Mouse (Mus musculus) liver, embryonic 14.5 days (tissue): ENCODE data around the gene Adam22.

Experiments
- CTCF ChIP-seq: IDR thresholded peaks from 2 replicates; pipeline ENCODE4 v1.5.1; 2016; ENCODE audit warnings: antibody characterized with exemption, low read depth, control low read depth
- EP300 ChIP-seq: IDR thresholded peaks from 2 replicates; pipeline ENCODE4 v1.6.1; 2016; ENCODE audit warnings: antibody characterized with exemption, low read depth

DNA sequence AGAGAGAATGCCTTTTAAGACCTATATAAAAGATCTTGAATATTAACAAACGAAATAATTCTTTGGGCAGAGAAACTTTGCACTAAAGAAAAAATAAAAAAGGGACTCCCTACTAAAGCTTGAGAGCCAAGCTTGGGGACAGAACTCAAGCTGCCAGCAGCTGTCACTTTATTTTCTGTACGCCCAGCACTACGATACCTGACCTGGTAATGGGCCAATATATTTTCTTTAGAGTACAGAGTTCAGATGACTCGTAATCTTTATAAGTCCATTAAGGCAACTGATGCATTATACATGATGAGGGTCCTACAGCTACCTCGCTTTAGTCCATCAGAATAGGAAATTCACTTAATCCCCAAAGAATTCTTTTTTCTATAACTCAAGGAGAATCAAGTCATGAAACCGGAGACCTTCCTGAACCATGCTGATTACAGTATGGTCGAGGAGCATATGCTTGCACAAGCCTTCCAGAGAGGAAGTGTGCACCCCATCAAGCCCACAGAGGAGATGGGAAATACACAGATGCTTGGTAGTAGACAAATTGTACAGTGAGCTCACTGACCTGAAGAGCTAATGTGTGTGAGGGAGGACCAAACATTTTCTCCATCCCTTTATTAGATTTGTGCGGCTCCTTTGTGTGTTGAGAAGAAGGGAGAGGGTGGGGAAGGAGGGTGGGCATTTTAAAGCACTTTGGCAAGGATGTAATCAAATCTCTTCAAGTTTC, 144.2 kb downstream of the Adam22 start:
- TF ChIP-seq CTCF, result no peak
- no peak for TF ChIP-seq EP300
